Comparison of ENCODE assay signal across 8 mouse cellular contexts in the genomic region with DNA sequence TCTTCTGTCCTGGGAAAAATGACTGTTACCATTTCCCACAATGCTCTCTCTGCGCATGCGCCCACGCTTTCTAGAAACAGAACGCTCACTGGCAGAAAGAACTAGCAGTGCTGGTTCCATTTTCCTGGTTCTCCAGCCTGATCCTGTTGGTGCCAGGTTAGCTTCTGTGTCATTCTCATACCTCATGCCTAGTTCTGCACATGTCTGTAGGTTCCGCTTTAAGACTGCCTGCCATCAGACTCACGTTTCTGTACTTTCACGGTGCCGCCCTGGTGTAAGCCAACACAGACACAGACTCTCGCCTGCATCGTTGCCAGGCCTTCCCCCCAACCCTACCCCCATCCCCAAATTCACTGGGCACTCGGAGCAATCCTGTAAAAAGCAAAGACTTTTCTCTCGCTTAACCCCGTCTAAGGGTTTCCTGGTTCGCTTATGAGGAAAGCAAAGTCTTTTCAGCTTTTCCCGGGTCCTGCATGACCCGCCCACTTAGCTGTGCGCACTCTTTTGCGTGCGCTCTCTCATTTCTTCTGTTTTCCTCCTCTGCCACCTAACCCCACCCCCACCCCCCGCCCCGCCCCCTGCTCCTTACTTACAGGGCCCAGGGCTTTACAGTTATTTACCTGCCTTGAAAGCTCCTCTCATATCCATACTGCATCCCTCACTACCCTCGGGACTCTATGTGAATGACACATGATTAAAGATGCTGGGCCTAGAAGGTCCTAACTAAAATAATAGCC. TPM values are rescaled to one million over a fixed set of nuclear protein-coding genes. Genes with fewer than 3 reads are reported as not detected.
DNase-seq lines count a peak whose midpoint lies in the region; ATAC-seq and TF ChIP-seq lines count a peak whose summit lies in the region.

No protein-coding gene starts in this region.

- TF ChIP-seq EP300 in heart, adult 2 months (IDR thresholded peaks at IDR 0.05; ENCODE audit: insufficient read depth, low read depth, low read length): no peak

- H3K27ac ChIP-seq in heart, adult 2 months: no peak overlapping the region
- H3K27ac ChIP-seq in kidney, embryonic 14.5 days (ENCODE audit: low read depth, low read length): no peak overlapping the region
- no peak overlapping the region for H3K27ac ChIP-seq in midbrain, embryonic 15.5 days
- H3K27ac ChIP-seq in testis, adult 2 months (ENCODE audit: control insufficient read depth, insufficient read depth, low read depth, low read length): peak overlapping the region; percentile 67

- H3K4me3 ChIP-seq in heart, adult 2 months: peak overlapping the region; percentile 22
- peak overlapping the region; percentile 29 for H3K4me3 ChIP-seq in kidney, embryonic 14.5 days (ENCODE audit: low read length)
- peak overlapping the region; percentile 22 for H3K4me3 ChIP-seq in midbrain, embryonic 15.5 days
- H3K4me3 ChIP-seq in testis, adult 2 months (ENCODE audit: control insufficient read depth, low read depth, low read length): peak overlapping the region; percentile 85

- H3K27me3 ChIP-seq in heart, adult 2 months (ENCODE audit: control insufficient read depth, insufficient read depth, low read length): no peaks in the 10 kb centered on the region; the same call in 1 of the 2 replicates
- no peaks in the 10 kb centered on the region for H3K27me3 ChIP-seq in kidney, embryonic 14.5 days (ENCODE audit: control insufficient read depth, insufficient read depth, low read length)
- H3K27me3 ChIP-seq in midbrain, embryonic 15.5 days (replicated peaks): no peaks in the 10 kb centered on the region
- no peaks in the 10 kb centered on the region for H3K27me3 ChIP-seq in testis, adult 2 months (ENCODE audit: control insufficient read depth, insufficient read depth, low read length)

- H3K36me3 ChIP-seq in heart, adult 2 months (ENCODE audit: control insufficient read depth, insufficient read depth, low read length): no peaks in the 10 kb centered on the region
- H3K36me3 ChIP-seq in kidney, embryonic 14.5 days (ENCODE audit: control insufficient read depth, insufficient read depth, low read length): no peaks in the 10 kb centered on the region
- H3K36me3 ChIP-seq in midbrain, embryonic 15.5 days (replicated peaks): no peaks in the 10 kb centered on the region
- peaks cover 1% of the 10 kb centered on the region; the same call in 1 of the 2 replicates for H3K36me3 ChIP-seq in testis, adult 2 months (ENCODE audit: control insufficient read depth, insufficient read depth, low read length)

- no peaks in the 10 kb centered on the region for H3K9me3 ChIP-seq in kidney, embryonic 14.5 days (ENCODE audit: control insufficient read depth, low read length)
- no peaks in the 10 kb centered on the region for H3K9me3 ChIP-seq in midbrain, embryonic 15.5 days

- peak overlapping the region; percentile 43 for H3K4me2 ChIP-seq in kidney, embryonic 14.5 days (replicated peaks; ENCODE audit: low read depth, low read length)
- peak overlapping the region; percentile 42 for H3K4me2 ChIP-seq in midbrain, embryonic 15.5 days

- intact Hi-C loops in heart, adult 2 months (cut with DNase I): no loop called here

- TF ChIP-seq CTCF in heart, adult 2 months (IDR thresholded peaks at IDR 0.05): no peak
- no peak for TF ChIP-seq CTCF in testis, adult 2 months (IDR thresholded peaks at IDR 0.05; ENCODE audit: control insufficient read depth, insufficient read depth, insufficient replicate concordance, low read depth, low read length)

- H3K79me2 ChIP-seq in heart, adult 2 months (replicated peaks; ENCODE audit: control insufficient read depth, insufficient read depth, low read length): no peaks in the 10 kb centered on the region

- ATAC-seq in common myeloid progenitor, adult 5-6 weeks (replicated peaks; ENCODE audit: low read depth, poor library complexity, severe bottlenecking): peak; percentile 52
- ATAC-seq in kidney, embryonic 14.5 days (ENCODE audit: low FRiP score, low TSS enrichment): no peak
- 0 out of 2 replicates have a peak, but pooled peaks have one; percentile 17 for ATAC-seq in midbrain, embryonic 15.5 days (replicated peaks)

- WGBS in heart, adult 2 months: 33% methylated on average over 22 of the region's 22 CpGs
- 39% methylated on average over 22 of the region's 22 CpGs for WGBS in kidney, embryonic 14.5 days
- 45% methylated on average over 22 of the region's 22 CpGs for WGBS in midbrain, embryonic 15.5 days

- no peak overlapping the region for H3K9ac ChIP-seq in heart, adult 2 months (ENCODE audit: low read depth, low read length)
- H3K9ac ChIP-seq in kidney, embryonic 14.5 days (ENCODE audit: low read depth, low read length): peak overlapping the region; percentile 19; the same call in 1 of the 2 replicates
- H3K9ac ChIP-seq in midbrain, embryonic 15.5 days: no peak overlapping the region

- no peaks in the 10 kb centered on the region for H3K4me1 ChIP-seq in heart, adult 2 months (ENCODE audit: control insufficient read depth, insufficient read depth, low read length)
- H3K4me1 ChIP-seq in kidney, embryonic 14.5 days (ENCODE audit: control insufficient read depth, insufficient read depth, low read length): no peaks in the 10 kb centered on the region
- 0 out of 2 replicates have a peak, but pooled peaks cover 3% of the 10 kb centered on the region for H3K4me1 ChIP-seq in midbrain, embryonic 15.5 days
- H3K4me1 ChIP-seq in testis, adult 2 months (ENCODE audit: control insufficient read depth, insufficient read depth, low read length): peaks cover 12% of the 10 kb centered on the region

- DNase-seq in ES-CJ7 (ENCODE audit: low read depth, low spot score) (peak; percentile 40), liver (peak; percentile 45)
- DNase-seq in heart, adult 2 months: peak; percentile 23 to 30
- no peak for DNase-seq in urinary bladder, postnatal 10 days (ENCODE audit: low spot score)

- no peak for TF ChIP-seq POLR2A in heart, adult 2 months (IDR thresholded peaks at IDR 0.05; ENCODE audit: insufficient read depth, low read depth, low read length)
- no peak for TF ChIP-seq POLR2A in testis, adult 2 months (IDR thresholded peaks at IDR 0.05; ENCODE audit: control insufficient read depth, low read depth, low read length)

RNA-seq across cellular contexts. Expression of gene Cc2d2b, which starts 13.6 kb away (rescaled TPM):
- total RNA-seq in common myeloid progenitor, adult 5-6 weeks (2017): 1.5 and 8.6 TPM in 2 replicates
- not detected for total RNA-seq in heart, adult 2 months (2021)
- polyA plus RNA-seq in heart, adult 2 months (2012; rRNA removed): not detected in 2 replicates
- polyA plus RNA-seq in kidney, embryonic 14.5 days (2014; fragmentation: Nextera tagmentation; extraction: Ambion mirVana): 0.39 TPM in 1 of 2 replicates, not detected in the other
- 0.14 TPM in 1 of 2 replicates, not detected in the other for polyA plus RNA-seq in midbrain, embryonic 15.5 days (2015; fragmentation: Nextera tagmentation; extraction: Ambion mirVana)
- 10.7 and 11.3 TPM in 2 replicates for polyA plus RNA-seq in testis, adult 2 months (2012; rRNA removed)

Comparison
In these comparisons a context has a peak if more than half of its experiments do, and no peak if none do; other contexts are left out.
1. H3K4me3 ChIP-seq: peak in every context shown above with its lines; median percentile 85 in testis, adult 2 months; 29 in kidney, embryonic 14.5 days; 22 in heart, adult 2 months; 22 in midbrain, embryonic 15.5 days.